Mouse (Mus musculus) urinary bladder, adult 18-20 months (tissue): Measurements from ENCODE around the gene Gm5129.
"Not testable (repeated sequence)": the region's sequence is repeated elsewhere in the genome, so short reads cannot be mapped to it uniquely, and the experiment has no call there.

Experiments used
- DNase-seq, 2 experiments: peaks; one replicate each; pipeline ENCODE4 v3.0.0; 2022; ENCODE audit warnings: low spot score in 2 of 2, mixed read lengths in 2 of 2

The Gm5129 gene

DNA sequence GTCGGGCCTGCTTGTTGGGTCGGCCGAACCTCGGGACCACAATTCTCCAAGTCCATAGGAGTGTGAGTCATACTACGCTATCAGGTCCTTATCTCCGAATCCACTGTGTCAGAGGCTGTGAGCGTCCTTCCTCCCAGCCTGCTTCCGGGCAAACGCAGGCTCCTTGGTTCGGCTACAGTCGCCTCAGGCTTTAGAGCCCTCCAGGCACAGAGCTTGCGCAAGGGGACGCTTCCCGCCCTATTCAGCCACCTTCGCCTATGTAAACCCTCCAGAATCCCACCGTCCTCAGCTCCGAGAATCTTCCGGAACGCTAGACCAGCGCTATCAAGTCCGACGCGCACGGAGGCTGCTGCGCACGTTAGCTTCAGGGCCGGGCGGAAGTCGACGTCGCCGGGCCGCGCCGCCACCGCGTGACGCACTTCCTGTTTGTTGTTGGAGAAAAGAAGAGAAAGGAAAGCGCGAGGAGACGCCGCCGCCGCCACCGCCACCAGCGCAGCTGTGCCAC is at the start of gene Gm5129, which contains the start of gene Dnajb6:
Gene Gm5129, minus strand, starts transcription at position 380 of the 505 bp plus-strand sequence.
Gene Dnajb6, plus strand, starts transcription at position 132 of the 505 bp plus-strand sequence.
- DNase-seq = peak; percentile 94 to 99

DNA sequence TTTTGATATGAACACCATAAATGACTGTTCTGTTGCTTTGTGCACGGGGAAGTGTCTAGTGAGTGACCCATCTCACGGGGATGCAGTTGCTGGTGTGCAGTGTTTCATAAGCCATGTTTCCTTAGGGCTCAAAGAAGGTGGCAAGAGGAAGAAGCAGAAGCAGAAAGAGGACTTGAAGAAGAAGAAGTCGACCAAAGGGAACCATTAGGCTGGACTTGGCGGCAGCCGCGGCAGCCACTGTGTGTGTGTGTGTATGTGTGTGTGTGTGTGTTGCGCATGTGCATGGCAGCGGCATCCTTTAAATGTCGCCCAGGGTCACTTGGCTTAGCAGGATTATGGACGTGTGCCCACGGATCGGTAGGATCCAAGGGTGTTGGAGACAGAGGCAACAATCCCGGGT is 49.2 kb upstream of the Gm5129 start:
- DNase-seq = not testable (repeated sequence)

DNA sequence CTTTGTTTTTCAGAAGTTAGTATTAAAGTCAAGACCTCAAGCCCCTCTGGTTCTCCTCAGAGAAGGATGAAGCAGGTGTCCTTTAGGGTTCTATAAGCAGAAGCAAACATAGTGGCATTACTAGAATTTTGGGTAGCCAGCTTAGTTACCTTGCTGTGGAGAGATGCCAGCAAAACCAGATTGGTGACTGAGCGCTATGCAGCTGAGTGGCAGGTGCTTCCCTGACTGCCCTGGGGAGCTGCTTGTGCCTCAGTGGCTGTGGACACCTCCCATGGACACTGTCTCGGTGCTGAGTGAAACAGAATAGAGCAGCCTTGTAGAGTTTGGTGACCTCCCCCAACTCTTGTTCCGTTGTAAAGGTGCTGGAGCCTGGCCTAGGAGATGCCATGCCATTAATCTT is 46.5 kb upstream of the Gm5129 start:
- no peak for DNase-seq

DNA sequence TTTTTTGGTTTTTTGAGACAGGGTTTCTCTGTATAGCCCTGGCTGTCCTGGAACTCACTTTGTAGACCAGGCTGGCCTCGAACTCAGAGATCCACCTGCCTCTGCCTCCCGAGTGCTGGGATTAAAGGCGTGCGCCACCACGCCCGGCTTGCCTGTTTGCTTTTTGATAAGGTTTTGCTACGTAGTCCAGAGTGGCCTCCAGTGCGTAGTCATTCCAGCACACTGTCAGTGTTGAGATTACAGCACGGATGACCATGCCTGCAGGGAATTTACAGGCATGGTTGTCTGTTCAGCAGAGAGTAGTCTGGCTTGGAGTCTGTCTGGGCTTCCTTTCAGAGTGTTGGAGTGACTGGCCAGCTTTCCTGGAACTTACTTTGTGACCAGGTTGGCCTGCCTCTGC is 44.0 kb upstream of the Gm5129 start:
- DNase-seq = not testable (repeated sequence)

DNA sequence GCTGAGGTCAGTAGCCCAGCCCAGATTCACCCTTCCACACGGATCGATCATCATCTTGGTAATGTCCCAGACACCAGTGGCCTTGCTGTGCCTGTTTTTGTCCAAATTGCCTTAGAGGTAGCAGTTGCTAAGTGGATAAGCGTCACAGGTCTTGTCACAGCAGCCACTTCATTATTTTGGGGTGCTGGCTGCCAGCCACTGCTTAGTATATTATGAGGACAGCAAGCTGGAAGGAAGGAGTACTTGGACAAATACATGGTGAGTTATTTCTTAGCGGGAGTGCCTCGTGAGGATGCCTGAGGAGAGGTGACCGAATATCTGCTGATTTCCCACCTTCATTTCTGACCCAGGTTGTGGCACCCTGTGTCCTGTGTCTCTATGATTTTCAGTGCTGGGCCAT is 42.3 kb upstream of the Gm5129 start:
- no peak for DNase-seq

DNA sequence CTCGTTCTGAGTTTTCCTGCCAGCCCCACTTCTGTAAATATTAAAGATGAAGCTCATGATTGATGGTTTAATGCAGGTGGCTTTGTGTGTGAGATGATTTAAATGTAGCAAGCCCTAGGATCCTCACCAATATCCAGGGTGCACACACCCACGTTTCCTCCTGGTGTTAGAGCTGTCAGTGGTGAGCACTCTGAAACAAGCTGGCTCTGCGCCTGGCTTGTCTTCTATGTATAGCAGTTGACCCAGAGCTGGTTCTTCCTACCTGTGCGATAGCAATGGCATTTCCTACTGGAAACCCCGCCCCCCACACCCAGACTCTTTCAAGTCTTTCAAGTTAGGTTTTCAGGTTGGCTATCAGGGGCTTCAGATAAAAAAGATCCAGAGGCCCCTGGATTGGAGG is 39.7 kb upstream of the Gm5129 start:
- no peak for DNase-seq

DNA sequence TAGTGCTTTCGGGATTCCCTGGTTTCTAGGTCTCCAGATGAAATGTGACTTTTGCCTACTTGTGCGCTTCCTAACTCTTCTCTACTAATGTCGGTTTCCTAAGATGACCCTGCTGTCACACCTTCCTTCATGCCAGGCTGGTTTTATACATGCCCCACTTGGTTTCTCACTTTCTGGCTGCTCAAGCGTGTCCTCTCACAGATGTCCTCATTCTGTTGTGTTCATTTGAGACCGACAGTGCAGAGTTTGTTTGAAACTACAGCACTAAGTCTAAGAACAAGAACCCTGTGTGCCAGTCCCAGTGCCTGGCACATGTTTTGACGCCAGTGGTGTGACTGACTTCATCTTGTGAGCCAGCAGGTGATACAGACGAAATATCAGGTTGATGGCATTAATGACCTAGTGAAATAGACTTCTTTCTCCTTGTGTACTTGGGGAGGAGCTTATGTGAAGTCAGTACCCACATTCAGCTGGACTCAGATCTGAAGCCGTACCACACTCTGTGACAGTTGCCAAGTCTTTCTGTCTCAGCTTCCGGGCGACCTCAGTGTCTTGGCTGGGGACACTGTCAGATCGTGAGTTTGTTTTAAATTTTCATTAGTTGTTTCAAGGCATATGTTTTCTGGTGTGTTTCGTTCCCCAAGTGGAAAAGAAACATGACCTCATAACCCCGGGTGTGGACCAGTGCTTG is 37.9 kb upstream of the Gm5129 start:
- DNase-seq = no peak

DNA sequence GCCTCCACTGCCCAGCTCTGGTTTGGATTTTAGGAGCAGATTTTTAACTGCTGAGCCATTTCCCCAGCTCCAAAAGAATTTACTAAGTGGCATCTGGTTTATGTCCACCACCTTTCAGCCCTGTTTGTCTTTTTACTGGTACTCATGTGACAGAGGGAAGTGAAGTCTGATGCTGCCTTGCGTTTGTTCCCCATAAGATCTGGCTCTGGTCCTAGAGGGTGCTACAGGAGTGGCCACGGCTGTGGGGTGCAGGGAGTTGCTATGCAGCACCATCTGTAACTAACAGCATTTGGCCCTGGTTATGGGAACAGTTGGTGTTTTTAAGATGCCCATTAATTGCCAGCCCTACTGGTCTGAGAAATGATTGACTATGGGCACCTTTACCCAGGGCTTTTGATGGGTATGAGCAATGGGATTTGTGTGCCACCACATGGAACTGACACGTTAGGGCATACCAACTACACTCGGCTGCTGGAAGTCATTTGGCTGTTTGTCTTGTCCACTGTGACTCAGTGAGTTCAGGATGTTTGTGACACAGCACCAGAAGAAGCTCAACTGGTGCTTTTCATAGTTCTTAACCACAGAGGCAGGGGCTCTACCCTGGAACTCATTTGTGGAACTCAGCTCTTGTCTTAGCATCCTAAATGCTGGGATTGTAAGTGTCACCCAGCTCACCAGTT is 37.1 kb upstream of the Gm5129 start:
- no peak for DNase-seq

DNA sequence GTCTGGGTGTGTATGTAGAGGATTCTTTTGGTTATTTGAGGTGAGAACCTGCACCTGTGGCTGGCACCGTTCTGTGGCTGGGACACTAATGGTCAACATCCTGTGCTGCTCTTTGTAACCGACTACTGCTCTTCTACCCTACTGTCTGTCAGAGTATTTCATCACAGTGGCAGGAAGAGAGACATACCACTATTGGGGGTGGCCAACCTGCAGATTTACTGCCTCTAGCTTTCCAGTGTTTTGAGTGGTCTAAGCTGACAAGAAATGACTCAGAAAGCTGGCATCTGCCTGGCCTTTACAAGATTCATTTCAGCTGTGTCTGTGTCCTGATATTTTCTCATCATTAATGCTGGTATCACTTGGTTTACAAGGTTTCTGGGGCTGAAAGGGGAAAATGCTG is 36.3 kb upstream of the Gm5129 start:
- DNase-seq = no peak

DNA sequence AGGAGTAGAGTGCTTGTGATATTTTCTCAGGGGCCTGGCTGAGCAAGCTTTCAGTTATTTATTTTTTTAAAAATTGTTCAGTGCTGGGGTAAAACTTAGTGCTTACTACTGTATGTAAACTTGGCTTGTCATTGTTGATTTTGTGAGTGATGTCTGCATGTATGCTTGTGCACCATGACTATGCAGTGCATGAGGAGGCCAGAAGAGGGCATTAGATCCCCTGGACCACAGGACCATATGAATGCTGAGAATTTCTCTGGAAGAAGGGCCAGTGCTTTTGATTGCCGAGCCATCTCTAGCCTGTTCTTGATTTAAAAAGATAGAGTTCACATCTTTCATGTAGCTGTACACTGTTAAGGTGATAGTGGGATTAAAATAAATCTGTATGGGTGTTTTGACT is 35.2 kb upstream of the Gm5129 start:
- no peak for DNase-seq

DNA sequence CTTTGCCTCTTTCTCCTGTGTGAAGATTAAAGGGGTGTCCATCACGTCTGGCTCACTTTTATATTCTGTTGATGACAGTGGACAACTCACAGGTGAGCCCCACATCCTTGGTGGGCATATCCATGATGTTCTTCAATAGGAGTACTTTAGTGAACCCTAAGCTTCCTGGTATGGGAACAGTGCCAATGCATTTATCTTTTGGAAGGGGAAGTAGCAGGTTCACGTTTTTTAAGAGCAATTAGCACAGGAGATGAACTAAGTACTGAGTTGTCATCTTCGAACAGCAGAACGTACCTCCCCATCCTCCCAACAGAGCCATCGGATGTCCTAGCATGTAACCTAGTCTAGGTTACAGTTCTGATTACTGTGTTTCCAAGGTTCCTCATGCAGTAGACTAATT is 23.6 kb upstream of the Gm5129 start:
- no peak for DNase-seq

DNA sequence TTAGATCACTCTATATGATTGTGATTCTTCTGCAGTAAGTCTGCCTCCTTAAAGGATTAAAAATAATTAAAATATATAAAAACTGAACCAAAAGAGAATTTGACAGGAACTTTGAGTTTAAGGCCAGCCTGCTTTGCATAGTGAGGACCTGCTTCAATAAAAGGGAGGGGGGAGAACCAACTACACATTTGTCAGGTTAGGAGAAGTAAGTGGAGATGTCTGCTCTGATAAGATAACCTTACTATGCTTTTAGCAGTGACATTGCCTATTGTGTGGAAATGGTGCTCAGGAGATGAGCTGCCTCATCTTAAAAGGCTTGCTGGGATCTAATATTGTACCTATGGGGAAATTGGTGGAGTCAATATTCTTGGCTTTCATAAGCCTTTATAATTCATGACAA is 17.2 kb upstream of the Gm5129 start:
- DNase-seq = no peak

DNA sequence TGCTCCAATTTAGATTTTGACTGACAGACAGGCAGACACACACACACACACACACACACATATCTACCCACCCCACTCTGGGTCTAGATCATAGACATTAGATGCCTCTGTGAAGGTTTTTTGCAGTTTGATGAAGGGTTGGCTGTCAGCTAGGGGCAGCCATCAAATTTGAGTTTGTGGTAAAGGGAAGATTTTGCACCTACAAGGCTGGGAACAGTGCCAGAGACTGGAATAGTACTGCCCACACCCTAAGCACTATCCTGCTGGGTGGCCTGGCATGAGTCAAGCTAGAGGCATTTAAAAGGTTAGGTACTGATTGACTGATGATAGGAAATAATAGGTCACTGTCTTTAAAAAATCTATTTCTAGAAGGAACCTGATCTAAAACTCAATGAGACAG is 15.6 kb upstream of the Gm5129 start:
- no peak for DNase-seq

DNA sequence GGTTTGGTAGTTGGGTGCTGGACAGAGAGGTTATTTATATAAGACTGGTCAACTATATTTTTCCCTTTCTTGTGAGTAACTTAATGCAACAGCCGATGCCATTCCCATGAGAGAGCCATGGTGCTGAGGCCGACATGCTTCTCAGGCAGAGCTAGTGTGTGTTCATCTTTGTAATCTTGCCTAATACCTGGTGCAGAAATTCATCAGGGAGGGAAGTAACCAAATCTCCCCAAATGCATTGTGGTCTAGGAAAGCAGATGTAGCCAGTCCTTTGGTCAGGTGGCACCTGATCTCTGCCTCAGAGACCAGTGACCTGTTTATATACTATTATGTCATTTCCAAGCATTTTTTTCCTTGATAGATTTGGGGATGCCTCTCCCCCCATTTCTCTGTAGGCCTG is 11.9 kb upstream of the Gm5129 start:
- DNase-seq = no peak

DNA sequence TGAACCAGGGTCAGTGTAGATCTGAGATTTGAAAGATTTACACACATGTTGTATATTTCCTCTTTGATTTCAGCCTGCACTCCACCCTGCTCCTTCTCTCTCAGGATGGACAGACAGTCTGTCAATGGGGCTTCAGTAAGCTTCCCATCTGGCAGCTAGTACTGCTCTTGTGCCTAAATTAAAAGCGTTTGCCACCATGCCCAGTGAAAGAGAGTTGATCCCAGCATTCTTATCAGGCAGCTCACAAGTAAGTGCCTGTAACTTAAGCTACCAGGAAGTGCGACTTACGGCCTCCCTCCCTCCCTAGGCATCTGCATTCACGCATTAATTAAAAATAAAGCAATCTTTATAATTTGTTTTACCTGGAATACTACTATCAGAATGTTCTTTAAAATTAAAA is 5.4 kb upstream of the Gm5129 start:
- DNase-seq = no peak

DNA sequence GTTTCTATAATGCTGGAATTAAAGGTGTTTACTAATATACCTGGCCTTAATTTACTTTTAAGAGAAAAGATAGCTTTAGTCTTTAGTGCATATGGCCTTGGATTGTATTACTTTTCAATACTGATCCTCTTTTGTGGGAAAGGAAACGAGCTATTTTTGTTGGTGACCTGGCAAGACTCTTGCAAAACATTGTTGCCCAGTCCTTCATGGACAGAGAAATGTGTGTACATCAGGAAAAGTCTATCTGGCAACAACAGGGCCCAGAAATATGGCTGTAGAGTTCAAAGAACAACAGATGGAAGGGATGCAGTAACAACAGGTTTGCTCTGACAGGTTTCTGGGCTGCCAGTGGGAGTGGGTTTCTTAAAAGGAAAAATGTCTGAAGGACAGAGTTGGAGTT is 4.9 kb upstream of the Gm5129 start:
- DNase-seq = no peak

DNA sequence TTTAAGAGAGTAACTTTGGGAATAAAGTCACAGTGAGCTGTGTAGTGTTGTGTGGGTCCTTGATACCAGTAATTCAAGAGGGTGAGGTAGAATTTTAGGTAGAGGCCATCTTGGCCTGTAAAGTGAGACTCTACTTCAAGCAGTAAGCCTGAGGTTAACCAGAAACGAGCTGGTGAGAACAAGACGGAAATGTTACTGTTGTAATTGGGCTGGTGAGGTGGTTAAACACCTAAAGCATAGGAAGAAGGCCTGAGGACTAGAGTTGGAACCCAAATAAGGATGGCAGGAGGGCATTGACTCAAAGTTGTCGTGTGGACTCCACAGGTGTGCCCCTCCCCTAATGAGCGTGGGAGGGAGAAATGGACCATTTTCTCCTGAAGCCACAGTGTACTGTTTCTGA is 2.3 kb upstream of the Gm5129 start:
- no peak for DNase-seq

DNA sequence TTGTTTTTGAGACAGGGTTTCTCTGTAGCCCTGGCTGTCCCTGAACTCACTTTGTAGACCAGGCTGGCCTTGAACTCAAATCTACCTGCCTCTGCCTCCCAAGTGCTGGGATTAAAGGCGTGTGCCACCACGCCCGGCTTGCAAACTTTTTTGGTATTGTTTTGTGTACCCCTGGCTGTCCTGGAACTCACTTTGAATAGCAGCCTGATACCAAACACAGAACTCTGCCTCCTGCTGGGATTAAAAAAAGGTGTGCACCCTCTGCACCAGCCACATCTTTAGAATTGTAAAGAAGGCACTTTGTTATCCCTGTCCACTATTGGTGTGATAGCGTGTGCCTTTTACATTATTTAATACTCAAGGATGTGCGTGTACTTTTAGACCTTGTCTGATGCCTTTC is 1.7 kb upstream of the Gm5129 start:
- DNase-seq = no peak

DNA sequence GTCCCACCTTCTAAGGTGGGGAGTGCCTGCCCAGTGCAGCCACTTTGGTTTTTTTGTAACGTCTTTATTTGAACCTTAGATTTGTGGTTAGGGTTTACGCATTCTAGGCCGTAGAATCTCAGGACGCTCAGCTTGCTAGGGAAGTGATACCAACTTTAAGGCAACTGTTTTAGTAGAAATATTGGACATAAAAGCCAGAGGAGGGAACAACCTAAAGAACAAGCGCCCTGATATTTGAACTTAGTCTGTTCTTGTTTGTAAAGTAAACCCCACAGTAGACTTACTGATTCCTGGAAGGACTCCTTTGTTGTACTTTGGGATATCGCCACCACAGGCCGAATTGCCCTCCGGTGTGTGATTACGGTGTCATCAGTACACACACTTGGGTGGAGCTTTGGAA is 1.2 kb upstream of the Gm5129 start:
- DNase-seq = no peak

DNA sequence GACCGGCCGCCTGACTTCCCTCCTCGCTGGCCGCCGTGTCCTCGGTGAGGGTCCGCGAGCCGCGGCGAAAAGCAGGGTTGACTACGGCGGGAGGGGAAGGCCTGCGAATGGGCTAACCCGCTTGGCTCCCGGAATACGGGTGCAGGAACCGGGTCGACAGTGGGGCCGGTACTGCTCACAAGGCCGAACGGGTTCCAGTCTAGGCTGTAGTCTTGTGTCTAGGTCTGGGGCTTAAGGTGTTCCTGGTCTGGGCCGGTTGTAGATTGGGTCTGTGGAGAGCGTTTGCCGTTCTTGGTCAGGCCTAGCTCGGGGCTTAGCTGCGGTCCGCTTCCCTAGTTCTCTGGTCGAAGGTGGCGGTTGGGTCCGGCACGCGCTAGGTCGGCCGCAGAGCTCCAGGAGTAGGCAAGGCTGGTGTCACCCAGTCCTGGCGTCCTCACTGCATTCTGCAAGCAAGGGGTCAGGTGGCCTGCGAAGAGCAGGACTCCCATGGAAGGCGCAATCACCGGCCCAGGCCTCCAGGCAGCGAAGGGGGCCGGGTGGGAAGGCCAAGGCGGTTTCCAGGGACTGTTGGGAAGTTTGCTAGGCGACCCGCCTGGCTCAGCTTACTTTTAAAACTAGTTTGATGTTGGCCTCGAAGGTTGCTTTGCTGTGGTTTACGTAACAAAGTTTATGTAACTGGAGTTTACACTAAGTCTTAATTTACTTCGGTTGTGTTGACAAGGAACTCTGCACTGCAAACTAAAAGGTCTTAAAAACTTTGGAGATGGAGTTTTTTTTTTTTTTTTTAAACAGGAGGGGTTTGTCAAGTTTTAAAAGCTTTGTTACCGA is 551 bp upstream of the Gm5129 start:
- DNase-seq = no peak

DNA sequence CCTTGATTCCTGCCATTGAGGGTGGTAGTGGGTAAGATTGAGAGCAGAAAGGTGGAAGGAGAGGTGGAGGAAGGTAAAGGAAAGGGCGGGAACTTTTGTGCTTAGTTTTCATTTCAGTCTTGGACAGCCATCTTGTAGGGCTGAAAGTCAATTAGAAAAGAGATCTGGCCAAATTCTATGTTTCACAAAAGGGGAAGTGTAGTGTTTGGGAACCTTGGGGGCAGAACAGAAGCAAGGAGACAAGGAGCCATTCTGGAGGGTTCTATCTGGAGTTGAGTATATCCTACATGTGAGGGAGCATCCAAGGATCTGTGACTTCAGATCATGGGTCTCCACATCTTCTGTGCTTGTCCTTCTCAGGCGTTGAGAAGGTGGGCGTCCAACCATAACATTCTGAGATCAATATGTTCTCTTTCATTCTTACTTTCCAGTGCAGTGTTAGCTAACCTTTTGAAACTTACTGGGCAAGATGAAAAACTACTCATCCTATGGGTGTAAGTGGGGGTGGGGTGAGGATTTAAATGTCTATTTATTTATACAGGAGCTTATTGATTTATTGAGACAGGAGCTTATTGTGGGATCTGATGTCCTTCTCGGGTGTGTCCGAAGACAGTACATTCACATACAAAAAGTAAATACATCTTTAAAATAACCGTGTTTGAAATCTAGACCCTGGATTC is 765 bp downstream of the Gm5129 start:
- DNase-seq = no peak

DNA sequence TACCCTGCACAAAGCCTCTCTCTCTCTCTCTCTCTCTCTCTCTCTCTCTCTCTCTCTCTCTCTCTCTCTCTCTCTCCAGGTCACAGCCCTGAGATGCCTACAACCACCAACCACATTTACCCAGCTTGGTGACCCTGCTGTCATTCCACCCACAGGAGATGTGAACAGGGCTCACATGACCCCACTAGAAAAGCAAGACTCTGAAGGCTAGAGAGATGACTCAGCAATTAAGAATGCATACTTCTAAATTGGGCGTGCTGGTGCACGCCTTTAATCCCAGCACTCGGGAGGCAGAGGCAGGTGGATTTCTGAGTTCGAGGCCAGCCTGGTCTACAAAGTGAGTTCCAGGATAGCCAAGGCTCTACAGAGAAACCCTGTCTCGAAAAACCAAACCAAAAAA is 9.7 kb downstream of the Gm5129 start:
- not testable (repeated sequence) for DNase-seq
